Mouse (Mus musculus): ENCODE data around the gene Tmem138. TPM values are rescaled to one million over a fixed set of nuclear protein-coding genes. Genes with fewer than 3 reads are reported as not detected.

Tmem138 gene
- 10 to 100 TPM; 16.2 to 16.8 TPM for total RNA-seq (2021)
- long read RNA-seq, experiment 1, transcript Tmem138-201 (5 exons, 1,590 nt): major isoform, 10 of 19 reads
- long read RNA-seq, experiment 1, partial matches to known transcripts: 0 of 19 reads
- long read RNA-seq, experiment 1, other reads (novel, unspliced or antisense): 6 of 19 reads
- long read RNA-seq, experiment 2, transcript Tmem138-201 (5 exons, 1,590 nt): major isoform, 7 of 22 reads
- long read RNA-seq, experiment 2, partial matches to known transcripts: 7 of 22 reads
- long read RNA-seq, experiment 2, other reads (novel, unspliced or antisense): 4 of 22 reads

DNA sequence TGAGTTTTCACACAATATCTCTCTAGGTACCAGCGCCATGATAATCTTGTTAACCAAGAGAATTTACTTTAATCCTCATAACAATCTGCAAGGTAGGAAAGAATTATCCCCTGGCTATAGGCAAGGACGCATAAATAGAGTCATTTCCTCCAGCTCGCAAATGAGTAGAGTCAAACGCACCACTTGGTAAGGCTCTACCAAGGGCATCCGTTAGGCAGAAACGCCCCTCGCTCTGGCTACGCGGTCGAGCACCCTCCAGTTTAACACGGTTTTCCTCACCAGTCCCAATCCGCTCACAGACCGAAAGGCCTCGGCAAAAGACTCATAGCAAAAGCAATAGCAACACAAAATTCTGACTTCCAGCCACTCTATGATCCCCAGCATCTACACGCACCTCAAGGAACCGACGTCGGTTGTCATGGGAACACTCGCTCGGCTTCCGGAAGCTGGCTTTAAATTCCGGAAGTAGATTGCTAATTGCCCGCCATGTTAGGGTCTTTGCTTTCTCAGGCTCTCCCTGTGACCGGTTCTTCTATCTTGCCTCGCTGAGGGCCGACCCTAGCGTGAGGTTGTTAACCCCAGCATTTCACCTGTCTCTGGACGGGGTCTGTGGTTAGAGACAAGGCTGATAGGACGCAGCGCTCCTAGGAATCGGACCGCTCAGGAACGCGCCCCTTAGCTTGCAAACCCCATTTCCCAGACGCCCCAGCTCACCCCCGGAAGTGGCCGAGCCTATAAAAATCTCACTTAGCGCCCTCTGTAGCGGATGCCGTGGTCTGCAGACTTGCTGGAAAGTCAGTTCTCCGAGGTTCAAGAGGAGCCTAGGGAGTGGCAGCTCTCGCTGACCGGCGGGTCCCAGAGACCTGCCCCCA is at the start of gene Tmem138, which contains the start of gene Cyb561a3:
Tmem138 (minus strand) TSS at position 673 of the 872 bp plus-strand sequence.
Cyb561a3 (plus strand) TSS at position 483 of the 872 bp plus-strand sequence.
- peak; percentile 58 to 84 for DNase-seq (ENCODE audit: low spot score in 2 of 2)

DNA sequence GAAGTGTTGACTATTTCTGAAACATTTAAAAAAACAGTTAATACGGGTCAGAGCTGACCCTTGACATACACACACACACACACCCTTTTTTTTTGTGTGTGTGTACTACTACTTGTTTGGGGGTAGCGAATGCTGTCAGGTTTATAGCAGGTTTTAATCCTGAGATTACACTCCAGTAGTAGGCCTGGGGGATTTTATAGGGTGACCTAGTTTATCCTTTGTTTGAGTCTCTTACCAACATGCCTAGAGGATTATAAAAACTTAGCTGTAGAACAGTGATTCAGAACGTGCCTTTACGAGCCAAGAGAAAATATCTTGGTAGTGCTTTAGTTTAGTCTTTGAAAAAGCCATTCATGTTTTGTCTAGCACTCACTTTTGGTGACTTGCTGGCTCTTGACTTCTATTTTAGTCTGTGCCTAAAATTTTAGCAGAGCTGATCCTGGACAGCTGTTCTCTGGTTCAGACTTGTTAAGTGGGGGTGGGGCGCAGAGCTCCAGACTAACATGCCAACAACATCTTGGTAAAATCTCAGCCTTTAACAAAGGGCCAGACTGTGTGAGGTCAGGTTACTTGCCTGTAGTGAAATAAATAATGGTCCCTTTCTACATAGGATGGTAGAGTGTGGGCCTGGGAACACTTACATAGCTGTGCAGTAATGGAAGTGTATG is 31.5 kb upstream of the Tmem138 start:
- no peak for DNase-seq (ENCODE audit: low spot score in 2 of 2)

DNA sequence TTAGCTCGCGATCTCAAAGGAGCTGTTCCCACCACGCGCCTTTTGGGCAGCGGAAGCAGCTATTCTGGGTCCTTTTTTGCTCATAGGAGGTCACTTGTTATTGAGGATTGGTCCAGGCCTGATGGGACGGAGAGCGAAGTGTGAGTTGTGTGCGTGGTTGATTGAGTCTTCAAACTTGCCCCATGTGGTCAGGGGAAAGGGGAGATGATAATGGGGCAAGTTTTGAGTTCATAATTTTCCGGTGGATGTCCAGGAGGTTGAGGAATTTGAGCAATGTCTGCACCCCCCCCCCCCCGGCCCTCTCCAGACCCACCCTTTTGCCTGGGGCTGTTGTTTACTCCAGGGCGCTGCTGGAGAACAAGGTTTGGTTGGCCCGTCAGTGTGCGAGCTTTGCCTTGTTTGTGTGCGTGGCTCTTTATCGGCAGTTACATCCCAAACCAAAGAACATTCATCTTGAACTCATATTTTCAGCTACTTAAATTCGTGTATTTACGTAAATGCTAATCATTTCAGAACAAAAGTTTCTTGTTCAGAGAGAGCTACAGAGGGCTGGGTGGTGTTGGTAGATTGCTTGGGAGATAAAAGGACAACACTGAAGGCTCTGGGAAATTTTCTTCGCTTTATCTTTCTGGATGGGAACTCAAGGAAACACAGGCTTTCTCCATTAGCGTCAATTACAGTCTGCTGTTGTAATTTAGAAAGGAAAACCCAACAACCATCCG is 28.9 kb upstream of the Tmem138 start:
- no peak for DNase-seq (ENCODE audit: low spot score in 2 of 2)

DNA sequence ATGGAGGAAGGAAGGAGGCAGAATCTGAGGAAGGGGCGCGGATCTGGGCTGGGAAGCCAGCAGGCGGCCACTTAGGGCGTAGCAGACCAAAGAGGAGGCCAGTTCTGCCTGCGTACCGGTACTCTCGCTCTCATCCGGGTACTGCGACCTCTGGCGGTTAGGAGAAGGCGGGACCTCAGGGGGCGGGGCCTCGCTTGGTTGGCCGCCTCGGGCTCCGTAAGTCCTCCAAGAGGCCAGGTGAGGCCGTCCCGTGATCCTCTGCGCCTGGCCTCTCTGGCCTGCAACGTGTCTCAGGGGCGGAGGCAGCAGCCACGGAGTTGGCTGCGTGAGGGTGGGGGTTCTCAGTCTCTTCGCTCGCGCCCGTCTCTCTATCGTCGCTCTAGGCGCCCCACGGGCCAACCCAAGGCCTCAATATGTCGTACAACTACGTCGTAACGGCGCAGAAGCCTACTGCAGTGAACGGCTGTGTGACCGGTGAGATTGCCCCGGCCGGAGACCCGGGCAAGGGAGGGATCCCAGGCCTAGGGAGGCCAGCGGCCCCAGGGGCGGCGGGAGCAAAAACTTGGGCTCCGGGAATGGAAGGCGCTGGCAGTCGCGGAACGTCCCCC is 28.2 kb upstream of the Tmem138 start, which contains the start of the genes Ddb1 and Tkfc:
Ddb1 (plus strand) TSS at position 35 of the 608 bp plus-strand sequence.
Tkfc (minus strand) TSS at position 362 of the 608 bp plus-strand sequence.
- DNase-seq (ENCODE audit: low spot score in 2 of 2): peak; percentile 95 to 96

DNA sequence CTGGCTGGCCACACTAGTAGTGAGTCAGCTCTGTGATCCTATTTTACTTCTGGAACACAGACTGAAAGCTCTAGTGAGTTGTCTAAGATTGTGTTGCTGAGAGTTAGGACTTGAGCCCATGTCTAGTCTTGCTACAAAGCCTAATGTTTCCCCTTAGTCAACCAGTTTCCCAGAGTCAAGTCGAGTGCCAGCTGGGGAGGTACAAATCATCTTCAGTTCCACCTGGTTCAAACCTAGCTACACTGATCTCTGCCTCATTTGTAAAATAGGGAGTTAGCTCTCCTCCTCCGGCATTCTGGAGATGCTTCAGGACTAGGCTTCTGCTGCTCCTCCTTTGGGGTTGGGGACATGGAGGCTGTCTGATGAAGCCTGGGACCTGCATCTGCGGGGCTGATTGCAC is 27.4 kb upstream of the Tmem138 start:
- no peak for DNase-seq (ENCODE audit: low spot score in 2 of 2)

DNA sequence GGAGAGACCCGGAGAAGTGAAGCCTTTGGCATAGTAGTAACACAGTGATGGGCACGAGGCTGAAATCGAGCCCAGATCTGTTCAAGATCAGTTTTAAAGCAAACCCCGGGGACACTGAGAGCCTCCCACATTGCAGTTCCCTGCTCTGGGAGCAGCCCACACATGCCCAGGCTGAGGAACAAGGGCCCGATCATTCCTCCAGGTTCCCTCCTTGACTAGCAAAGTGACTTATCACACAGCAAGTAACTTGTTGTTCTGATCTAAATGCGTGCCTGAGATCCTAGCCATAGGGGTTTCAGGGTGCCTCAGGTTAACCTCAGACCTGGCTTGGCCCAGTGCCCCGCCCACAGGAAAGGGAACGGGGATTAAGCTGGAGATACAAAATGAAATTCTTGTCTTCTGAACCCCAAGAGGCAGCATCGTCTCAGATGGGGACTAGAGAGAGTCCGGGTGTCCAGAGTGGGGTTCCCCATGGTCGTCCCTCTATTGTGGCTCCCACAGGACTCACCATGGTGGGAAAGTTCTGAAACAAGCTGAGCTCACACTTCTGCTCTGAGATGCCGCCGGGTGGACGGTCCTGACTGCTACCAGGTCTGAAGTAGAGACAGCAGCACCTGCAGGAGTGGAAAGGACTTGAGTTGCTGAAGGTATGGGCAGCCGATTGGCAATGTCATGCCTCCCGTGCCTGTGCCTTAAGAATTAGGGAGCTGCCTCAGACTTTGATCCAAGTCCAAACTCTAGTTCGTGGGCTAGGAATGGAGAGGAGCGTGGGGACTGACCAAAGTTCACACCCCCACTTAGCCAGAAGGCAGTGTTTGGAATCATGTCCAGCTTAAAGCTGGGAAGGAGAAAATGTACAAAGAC is 26.7 kb upstream of the Tmem138 start:
- no peak for DNase-seq (ENCODE audit: low spot score in 2 of 2)

DNA sequence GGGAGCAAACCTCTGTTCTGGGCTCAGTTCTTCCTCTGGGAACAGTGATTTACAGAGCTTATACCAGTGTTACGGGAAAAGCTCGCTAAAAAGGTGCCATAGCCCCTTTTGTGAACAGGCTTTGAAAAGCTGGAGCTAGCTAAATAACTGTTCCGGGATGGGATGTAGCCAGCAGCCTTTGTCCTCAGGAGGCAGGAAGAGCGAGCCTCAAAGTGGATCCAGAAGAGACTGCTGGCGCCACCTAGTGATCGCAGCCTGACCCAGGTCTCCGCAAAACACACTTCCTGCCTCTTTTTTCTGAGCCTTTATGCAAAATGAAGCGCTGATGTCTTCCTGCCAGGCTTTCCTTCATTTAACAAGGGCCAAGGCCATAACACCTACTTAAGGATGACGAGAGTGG is 25.6 kb upstream of the Tmem138 start:
- peak; percentile 70 to 84 for DNase-seq (ENCODE audit: low spot score in 2 of 2)

DNA sequence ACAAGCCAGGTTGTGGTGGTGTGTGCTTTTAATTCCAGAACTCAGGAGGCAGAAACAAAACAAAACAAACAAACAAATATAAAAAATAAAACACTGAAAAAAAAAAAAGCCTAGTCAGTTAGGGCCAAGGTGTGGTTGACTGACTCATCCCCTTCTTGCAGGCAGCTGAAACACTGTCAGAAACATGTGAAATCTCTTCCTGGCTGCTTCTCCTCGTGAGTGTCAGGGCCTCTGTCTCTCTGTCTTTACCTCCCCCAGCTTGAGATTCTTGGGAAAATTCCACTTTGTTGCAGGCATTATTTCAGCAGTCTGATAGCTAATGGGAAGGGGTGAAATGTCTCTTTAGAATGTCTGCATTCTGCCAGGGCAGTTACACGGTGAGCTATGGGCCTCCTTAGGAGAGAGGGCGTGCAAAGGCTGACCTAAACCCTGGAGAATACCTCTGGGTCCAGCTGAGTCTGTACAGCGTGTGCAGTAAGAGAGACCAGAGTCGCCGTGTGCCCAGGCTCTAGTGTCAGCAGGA is 25.1 kb upstream of the Tmem138 start:
- no peak for DNase-seq (ENCODE audit: low spot score in 2 of 2)

DNA sequence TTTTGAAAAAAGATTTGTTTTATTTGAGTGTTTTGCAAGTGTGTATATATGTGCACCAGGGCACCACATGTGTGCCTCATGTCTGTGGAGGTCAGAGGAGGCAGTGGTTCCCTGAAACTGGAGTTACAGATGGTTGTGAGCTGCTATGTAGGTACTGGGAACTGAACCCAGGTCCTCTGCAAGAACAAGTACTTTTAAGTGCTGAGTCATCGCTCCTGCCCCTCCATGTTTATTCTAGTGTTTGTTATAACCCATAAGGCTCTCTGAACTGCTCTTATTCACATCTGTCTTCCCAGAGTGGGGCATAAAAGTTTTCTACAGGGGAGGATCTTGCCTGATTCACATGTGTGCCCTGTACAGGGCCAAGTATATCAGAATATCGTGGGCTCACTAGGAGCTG is 22.5 kb upstream of the Tmem138 start:
- no peak for DNase-seq (ENCODE audit: low spot score in 2 of 2)

DNA sequence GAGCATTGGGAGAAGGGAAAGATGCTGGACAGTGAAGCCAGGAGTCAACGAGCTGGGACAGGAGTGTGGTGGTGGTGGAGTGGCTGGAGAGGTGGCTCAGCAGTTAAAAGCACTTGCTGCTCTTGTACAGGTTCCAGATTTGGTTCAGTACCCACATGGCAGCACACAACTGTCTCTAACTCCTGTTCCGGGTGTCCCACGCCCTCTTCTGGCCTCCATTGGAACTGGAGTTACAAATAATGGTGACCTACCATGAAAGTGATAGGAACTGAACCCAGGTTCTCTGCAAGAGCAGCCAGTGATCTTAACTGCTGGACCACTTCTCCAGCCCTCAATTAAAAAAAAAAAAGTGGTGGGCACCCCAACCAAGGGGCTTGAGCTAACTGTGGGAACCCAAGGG is 21.0 kb upstream of the Tmem138 start:
- no peak for DNase-seq (ENCODE audit: low spot score in 2 of 2)

DNA sequence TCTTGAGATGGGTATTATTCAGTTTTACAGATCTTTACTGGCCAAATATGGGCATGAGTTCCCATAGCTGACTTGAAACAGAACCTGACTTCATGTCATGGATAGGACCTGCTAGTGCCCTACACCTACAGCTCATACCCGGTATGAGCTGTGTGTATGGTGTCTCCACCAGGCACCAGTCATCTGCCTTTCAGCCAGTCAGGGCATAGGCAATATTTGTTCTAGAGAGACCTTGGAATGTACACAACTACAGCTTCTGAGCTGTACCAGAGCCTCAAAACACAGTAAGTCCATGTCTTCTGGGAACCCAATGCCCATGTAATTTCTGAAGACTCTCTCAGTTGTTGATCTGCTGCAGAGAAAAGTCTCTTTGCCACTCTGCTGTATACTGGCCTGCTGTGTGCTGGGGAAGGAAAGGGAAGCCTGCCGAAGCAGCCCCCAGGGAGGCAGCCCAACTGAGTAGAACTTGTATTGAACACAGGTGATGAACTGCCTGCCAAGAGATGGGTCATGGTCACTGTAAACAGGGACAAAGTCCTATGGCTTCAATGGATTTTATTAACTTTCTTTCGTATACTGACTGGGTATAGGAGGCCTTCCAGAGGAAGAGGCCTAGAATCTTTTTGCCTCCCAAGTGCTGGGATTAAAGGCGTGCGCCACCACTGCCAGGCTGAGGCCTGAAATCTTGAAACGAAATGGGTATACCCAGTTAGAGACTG is 14.7 kb upstream of the Tmem138 start:
- no peak for DNase-seq (ENCODE audit: low spot score in 2 of 2)

DNA sequence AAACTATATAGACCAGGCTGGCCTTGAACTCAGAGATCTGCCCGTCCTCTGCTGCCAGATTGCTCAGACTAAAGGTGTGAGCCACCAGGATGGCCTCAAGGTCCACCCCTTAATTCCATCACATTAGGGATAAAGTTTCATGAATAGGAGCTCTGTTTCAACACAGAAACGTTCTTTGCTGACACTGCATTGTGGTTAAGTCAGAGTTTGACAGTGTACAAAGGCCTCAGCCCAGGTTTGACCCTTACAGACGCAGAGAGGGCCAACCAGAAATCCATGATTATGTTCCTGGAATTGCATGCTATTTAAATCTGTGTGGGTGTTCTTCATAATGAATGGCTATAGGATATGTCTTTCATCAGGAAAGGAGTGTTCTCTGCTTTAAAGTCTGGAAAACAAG is 13.1 kb upstream of the Tmem138 start:
- no peak for DNase-seq (ENCODE audit: low spot score in 2 of 2)

DNA sequence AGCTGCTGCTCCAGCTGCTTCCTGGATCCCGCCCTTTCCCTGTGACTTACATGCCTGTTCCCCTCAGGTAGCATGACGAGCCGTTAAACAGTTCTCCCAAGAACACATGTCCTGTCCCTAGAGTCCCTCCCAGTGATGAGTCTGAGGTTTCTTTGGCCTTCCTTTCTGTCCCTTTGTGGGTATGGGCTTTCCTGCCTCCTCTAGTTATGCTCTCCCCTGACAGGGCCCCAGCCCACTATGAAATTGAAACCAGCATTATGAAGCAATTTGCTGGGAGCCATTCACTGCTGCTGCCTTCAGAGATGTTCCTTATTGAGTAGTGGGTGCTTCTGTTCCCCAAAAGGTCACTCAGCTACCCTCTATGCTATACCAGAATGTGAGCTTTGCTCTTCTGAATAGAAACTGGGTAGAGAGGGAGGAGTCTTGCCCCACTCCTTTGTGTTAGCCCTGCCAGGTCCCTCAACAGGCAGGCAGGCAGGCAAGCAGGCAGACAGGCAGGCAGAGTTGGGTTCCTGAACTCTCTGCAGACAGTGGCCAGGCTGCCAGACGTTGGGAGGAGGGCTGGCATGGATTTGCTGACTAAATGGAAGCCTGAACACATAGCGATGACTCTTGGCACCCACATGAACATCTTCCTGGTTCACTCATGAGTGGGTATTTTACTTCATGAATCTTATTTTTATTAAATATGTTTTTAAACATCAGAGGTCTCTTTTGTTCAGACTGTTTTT is 12.1 kb upstream of the Tmem138 start:
- no peak for DNase-seq (ENCODE audit: low spot score in 2 of 2)

DNA sequence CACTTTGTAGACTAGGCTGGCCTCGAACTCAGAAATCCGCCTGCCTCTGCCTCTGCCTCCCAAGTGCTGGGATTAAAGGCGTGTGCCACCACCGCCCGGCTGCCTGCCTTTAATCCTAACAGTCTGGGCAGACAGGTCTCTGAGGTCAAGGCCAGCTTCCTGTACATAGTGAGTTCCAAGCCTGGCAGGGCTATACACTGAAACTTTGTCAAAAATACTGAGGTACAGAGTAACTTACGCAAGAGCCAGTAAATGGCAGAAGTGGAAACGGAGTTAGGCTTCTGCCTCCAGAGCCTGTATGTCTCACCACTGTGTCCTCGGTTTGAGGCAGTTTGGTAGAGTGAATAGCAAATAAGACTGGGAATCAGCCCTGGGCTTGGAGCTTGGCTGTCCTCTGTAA is 10.1 kb upstream of the Tmem138 start:
- DNase-seq (ENCODE audit: low spot score in 2 of 2): no peak

DNA sequence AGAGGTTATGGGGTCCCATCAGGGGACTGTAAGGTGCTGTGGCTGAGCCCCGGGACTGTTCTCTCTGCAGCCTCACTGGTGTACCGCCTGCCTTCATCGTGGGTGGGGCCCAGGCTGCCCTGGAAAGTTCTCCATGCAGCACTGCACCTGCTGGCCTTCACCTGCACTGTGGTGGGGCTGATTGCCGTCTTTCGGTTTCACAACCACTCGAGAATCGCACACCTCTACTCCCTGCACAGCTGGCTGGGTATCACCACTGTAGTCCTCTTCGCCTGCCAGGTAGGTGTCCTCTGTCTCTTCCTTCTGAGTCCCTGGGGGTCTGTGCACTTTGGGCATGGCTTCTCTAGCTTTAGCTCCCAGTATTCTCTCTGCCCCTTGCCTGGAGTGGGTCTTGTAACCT is 8.0 kb upstream of the Tmem138 start:
- no peak for DNase-seq (ENCODE audit: low spot score in 2 of 2)

DNA sequence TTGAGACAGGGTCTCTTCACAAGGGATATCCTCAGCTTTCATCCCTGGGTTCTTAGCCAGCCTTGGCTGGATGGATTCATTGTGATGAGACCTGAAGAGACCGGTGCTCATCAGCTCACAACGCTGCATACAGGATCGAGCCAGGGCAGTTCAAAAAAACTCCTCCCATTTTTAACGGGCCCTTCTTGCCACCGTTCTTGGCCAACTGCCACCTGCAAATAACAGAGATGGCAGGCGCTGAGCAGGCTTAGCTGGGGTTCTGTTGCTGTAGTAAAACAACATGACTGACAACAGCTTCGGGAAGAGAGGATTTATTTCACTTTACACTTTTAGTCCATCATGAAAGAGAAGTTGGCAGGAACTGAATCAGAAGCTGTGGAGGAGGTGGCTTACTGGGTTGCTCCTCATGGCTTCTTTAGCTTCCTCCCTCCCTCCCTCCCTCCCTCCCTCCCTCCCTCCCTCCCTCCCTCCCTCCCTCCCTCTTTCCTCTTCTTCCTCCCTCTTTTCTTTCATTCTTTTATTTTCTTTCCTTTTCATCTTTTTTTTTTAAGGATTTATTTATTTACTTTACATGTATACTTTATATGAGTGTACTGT is 6.5 kb upstream of the Tmem138 start:
- DNase-seq (ENCODE audit: low spot score in 2 of 2): no peak

DNA sequence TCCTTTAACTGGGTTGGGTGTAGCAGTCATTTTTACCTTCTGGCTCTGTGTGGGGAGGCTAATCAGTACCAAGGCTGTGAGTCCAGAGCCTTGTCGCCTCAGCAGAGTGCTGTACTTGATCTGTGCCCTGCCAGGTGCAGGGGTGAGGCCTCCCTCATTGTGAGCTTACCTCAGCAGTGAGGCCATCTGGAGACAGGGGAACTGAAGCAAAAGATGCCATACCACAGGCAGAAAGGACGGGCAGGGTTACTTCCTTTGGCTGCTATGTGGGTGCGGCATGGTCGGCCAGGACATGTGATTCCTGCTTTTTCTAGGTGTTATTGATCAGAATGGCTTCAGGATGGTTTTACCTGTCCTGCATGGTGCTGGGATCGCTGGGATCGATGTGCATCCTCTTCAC is 4.8 kb upstream of the Tmem138 start:
- no peak for DNase-seq (ENCODE audit: low spot score in 2 of 2)

DNA sequence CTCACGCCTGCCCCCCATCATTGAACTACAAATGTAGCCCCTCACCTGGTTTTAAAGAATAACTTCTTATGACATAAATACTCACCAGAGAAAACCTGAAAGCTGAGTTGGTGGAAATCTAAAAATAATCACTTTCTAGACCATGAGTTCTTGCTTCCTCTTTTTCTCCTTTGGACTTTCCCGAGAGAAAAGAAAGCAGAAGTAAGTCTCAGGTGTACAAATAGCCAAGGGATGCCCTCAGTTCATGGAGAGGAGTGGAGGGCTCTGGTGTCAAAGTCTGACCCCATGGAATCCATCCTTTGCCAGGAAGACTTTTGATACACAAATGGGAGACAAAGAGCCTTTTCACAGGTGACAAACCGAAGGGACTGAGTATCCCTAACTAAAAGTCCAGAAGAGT is 3.6 kb upstream of the Tmem138 start:
- no peak for DNase-seq (ENCODE audit: low spot score in 2 of 2)
